Mouse (Mus musculus) midbrain, embryonic 11.5 days (tissue): Measurements from ENCODE around the gene Igsf8. TPM values are rescaled to one million over a fixed set of nuclear protein-coding genes. Genes with fewer than 3 reads are reported as not detected.

ENCODE experiments used
- ATAC-seq: fragments of 200-750 bp; cut with Nextera tagmentation; 2 replicates; pipeline ENCODE4 v1.8.0; 2017; ENCODE audit warnings: moderate TSS enrichment, moderate library complexity; ENCODE audit not compliant: low FRiP score
- DNase-seq: peaks from one replicate; pipeline ENCODE4 v3.0.0; 2015; ENCODE audit warnings: low spot score; ENCODE audit errors: missing footprints
- H3K27ac ChIP-seq: fragments of 300-500 bp; sonication (generic); 2 replicates; pipeline ENCODE4 v1.5.1; 2014; ENCODE audit warnings: low read depth, low read length
- H3K27me3 ChIP-seq: fragments of 300-500 bp; sonication (generic); 2 replicates; pipeline ENCODE4 v1.6.1; 2014; ENCODE audit warnings: mild to moderate bottlenecking, low read length, moderate library complexity, mixed read lengths; ENCODE audit not compliant: control insufficient read depth, insufficient read depth
- H3K36me3 ChIP-seq: fragments of 300-500 bp; sonication (generic); 2 replicates; pipeline ENCODE4 v1.6.1; 2014; ENCODE audit warnings: mild to moderate bottlenecking, low read length, moderate library complexity, mixed read lengths; ENCODE audit not compliant: control insufficient read depth, insufficient read depth
- H3K4me1 ChIP-seq: fragments of 300-500 bp; sonication (generic); 2 replicates; pipeline ENCODE4 v1.6.1; 2014; ENCODE audit warnings: low read length; ENCODE audit not compliant: control insufficient read depth, insufficient read depth
- H3K4me2 ChIP-seq: fragments of 300-500 bp; sonication (generic); 2 replicates; pipeline ENCODE4 v1.6.1; 2014; ENCODE audit warnings: mild to moderate bottlenecking, moderate library complexity
- H3K4me3 ChIP-seq: fragments of 300-500 bp; sonication (generic); 2 replicates; pipeline ENCODE4 v1.5.1; 2014; ENCODE audit warnings: low read depth, low read length
- H3K9ac ChIP-seq: fragments of 300-500 bp; sonication (generic); 2 replicates; pipeline ENCODE4 v1.6.1; 2014; ENCODE audit warnings: low read length
- H3K9me3 ChIP-seq: fragments of 300-500 bp; sonication (generic); 2 replicates; pipeline ENCODE4 v1.6.1; 2016; ENCODE audit warnings: low read length; ENCODE audit not compliant: control insufficient read depth
- WGBS: fragments of 180-500 bp; shearing (Covaris S2); extraction: QIAGEN DNeasy Blood & Tissue Kit; methylation state at CpG from one replicate; pipeline ENCODE4 v1.1.7; 2014; 5-methylcytosine and 5-hydroxymethylcytosine counted together
- polyA plus RNA-seq: library from polyadenylated mRNA; unstranded; fragments of >200 nt; fragmentation: Nextera tagmentation; extraction: Ambion mirVana; gene quantifications from 2 replicates; pipeline ENCODE4 v1.2.1, GENCODE M21; 2014

Gene Igsf8
- polyA plus RNA-seq, 1 experiment from 2014 or later, result 55.1 TPM

DNA sequence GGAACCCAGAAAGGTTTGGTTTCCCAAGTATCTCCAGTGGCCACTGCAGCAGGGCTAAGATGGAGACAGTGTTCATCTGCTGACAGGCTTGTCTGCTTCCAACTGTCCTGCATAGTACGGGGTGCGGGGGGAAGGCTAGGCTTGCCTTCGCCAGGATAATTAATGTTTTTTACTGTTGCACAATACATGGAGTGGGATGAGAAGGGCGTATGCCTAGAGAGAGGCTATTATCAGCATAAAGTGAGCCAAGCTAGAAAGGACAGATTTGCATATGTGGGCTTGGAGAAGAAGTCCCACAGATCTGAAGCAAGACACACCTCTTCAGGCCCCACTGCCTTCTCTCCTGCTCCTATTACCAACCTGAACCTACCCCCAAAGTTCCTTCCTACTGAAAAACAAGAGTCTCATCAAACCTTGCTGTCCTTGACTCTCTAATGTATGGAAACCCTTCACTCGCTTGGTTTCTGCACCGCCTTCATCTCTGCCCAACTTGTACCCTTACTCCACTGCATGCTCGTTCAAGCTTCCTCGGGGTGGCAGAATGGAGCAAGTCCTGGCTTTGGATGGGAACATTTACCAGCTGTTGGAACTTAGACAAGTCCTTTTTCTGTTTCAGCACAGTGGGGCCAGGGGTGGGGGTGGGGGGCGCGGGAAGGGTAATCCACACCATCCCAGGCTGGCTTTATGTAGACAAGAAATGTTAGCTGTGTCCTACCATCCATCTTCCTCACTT, 20.2 kb downstream of the Igsf8 start:
- 90% methylated on average over 10 of the region's 10 CpGs for WGBS
- Histone ChIP-seq H3K4me1 (no peaks in the 10 kb centered on the region), H3K36me3 (no peaks in the 10 kb centered on the region), H3K9ac (no peak overlapping the region), H3K4me3 (no peak overlapping the region), H3K27me3 (no peaks in the 10 kb centered on the region), H3K4me2 (no peak overlapping the region), H3K9me3 (no peaks in the 10 kb centered on the region), H3K27ac (no peak overlapping the region)
- ATAC-seq (no peak), DNase-seq (no peak)

GRCm38 (mm10) chr1:172283073-172283472, 21.6 kb downstream of the Igsf8 start:
- Histone ChIP-seq H3K4me1 (no peaks in the 10 kb centered on the region), H3K4me2 (no peak overlapping the region), H3K9ac (no peak overlapping the region), H3K27me3 (no peaks in the 10 kb centered on the region), H3K9me3 (no peaks in the 10 kb centered on the region), H3K27ac (no peak overlapping the region), H3K36me3 (no peaks in the 10 kb centered on the region), H3K4me3 (no peak overlapping the region)
- WGBS, result 92% methylated on average over 6 of the region's 6 CpGs
- DNase-seq (no peak), ATAC-seq (no peak)

GRCm38 (mm10) chr1:172284221-172284620, 22.8 kb downstream of the Igsf8 start:
- no peaks in the 10 kb centered on the region for H3K4me1 ChIP-seq
- H3K4me3 ChIP-seq, result no peak overlapping the region
- H3K4me2 ChIP-seq, result no peak overlapping the region
- 89% methylated on average over 14 of the region's 14 CpGs for WGBS
- no peak for DNase-seq
- no peaks in the 10 kb centered on the region for H3K27me3 ChIP-seq
- H3K36me3 ChIP-seq, result no peaks in the 10 kb centered on the region
- no peak for ATAC-seq
- no peak overlapping the region for H3K9ac ChIP-seq
- no peaks in the 10 kb centered on the region for H3K9me3 ChIP-seq
- no peak overlapping the region for H3K27ac ChIP-seq

GRCm38 (mm10) chr1:172286740-172287139, 25.3 kb downstream of the Igsf8 start:
- ATAC-seq (no peak), DNase-seq (no peak)
- Histone ChIP-seq H3K4me3 (no peak overlapping the region), H3K9ac (no peak overlapping the region), H3K27me3 (no peaks in the 10 kb centered on the region), H3K4me1 (no peaks in the 10 kb centered on the region), H3K36me3 (no peaks in the 10 kb centered on the region), H3K4me2 (no peak overlapping the region), H3K27ac (no peak overlapping the region), H3K9me3 (no peaks in the 10 kb centered on the region)
- 85% methylated on average over 5 of the region's 5 CpGs for WGBS

DNA sequence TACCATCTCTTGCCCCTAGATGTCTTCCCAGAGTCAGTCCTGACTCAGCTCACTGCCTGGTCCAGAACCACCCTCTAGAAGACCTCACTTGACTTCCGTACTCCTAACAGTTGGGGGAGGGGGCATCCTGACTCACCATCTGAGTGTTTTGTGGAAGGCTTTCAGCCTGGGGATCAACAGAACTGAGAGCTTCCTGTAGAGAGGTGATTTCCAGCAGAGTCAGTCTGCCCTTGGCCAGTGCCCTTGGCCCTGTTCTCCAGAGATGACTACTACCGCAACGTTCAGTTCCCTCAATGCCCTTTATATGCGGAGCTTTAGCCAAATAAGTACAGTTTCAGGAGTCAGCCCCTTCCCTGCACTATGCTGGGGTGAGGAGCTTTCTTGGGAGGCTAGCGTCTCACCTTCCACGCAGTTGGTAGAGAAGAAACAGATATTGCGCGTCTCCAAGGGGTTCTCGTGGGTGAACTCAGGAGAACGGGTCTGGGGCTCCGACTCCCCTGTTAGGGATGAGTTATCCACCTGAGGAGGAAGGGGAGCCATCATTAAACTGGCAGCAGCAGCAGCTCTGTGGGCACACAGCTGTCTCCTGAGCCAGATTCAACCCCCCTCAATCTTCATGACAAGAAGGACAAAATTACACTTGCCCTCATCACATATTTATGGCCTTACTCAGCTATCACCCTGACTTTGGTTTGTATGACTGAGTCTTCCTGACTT, 27.6 kb downstream of the Igsf8 start:
- H3K9me3 ChIP-seq, result no peaks in the 10 kb centered on the region
- H3K27ac ChIP-seq, result no peak overlapping the region
- no peak overlapping the region for H3K9ac ChIP-seq
- no peaks in the 10 kb centered on the region for H3K4me1 ChIP-seq
- no peak overlapping the region for H3K4me3 ChIP-seq
- no peak overlapping the region for H3K4me2 ChIP-seq
- 92% methylated on average over 11 of the region's 11 CpGs for WGBS
- DNase-seq, result no peak
- no peak for ATAC-seq
- no peaks in the 10 kb centered on the region for H3K27me3 ChIP-seq
- H3K36me3 ChIP-seq, result no peaks in the 10 kb centered on the region

DNA sequence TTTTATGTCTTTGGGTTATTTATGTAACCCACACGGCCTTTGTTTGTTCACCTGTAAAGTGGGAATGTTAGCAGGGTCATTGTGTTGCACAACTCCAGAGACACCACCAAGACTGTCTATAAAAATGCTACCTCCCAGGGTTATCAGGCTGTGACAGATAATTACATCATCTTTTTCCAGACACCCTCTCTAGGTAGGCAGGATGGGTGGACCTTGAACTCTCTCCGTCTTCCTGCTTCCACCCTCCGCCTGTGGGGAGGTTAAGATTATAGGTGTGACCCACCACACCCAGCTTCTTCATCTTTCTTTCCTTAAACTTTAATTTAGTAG, 28.1 kb downstream of the Igsf8 start:
- WGBS, result 93% methylated on average over 3 of the region's 3 CpGs
- H3K36me3 ChIP-seq, result no peaks in the 10 kb centered on the region
- no peak overlapping the region for H3K4me2 ChIP-seq
- H3K27me3 ChIP-seq, result no peaks in the 10 kb centered on the region
- H3K4me1 ChIP-seq, result no peaks in the 10 kb centered on the region
- H3K4me3 ChIP-seq, result no peak overlapping the region
- ATAC-seq (no peak), DNase-seq (no peak)
- no peaks in the 10 kb centered on the region for H3K9me3 ChIP-seq
- H3K27ac ChIP-seq, result no peak overlapping the region
- H3K9ac ChIP-seq, result no peak overlapping the region

- no peak for ATAC-seq
- Histone ChIP-seq H3K4me3 (no peak overlapping the region), H3K4me1 (peaks cover 3% of the 10 kb centered on the region), H3K9ac (no peak overlapping the region), H3K9me3 (no peaks in the 10 kb centered on the region), H3K27ac (no peak overlapping the region), H3K27me3 (0 out of 2 replicates have a peak, but pooled peaks cover 2% of the 10 kb centered on the region), H3K4me2 (no peak overlapping the region), H3K36me3 (no peaks in the 10 kb centered on the region)
- no peak for DNase-seq
- WGBS, result 80% methylated on average over 2 of the region's 2 CpGs
These were observed 31.4 kb downstream of the Igsf8 start for GRCm38 (mm10) chr1:172292880-172293279.

- 86% methylated on average over 11 of the region's 11 CpGs for WGBS
- H3K36me3 ChIP-seq, result no peaks in the 10 kb centered on the region
- DNase-seq, result no peak
- ATAC-seq, result no peak
- H3K4me1 ChIP-seq, result peaks cover 7% of the 10 kb centered on the region
- no peak overlapping the region for H3K27ac ChIP-seq
- no peak overlapping the region for H3K9ac ChIP-seq
- H3K4me2 ChIP-seq, result no peak overlapping the region
- H3K4me3 ChIP-seq, result no peak overlapping the region
- H3K27me3 ChIP-seq, result 0 out of 2 replicates have a peak, but pooled peaks cover 2% of the 10 kb centered on the region
- H3K9me3 ChIP-seq, result no peaks in the 10 kb centered on the region
These were observed 32.0 kb downstream of the Igsf8 start for GRCm38 (mm10) chr1:172293449-172293848.

- Histone ChIP-seq H3K4me2 (no peak overlapping the region), H3K9me3 (no peaks in the 10 kb centered on the region), H3K4me1 (peaks cover 7% of the 10 kb centered on the region), H3K9ac (no peak overlapping the region), H3K36me3 (no peaks in the 10 kb centered on the region), H3K27ac (no peak overlapping the region), H3K4me3 (no peak overlapping the region), H3K27me3 (peaks cover 2% of the 10 kb centered on the region; the same call in 1 of the 2 replicates)
- DNase-seq (no peak), ATAC-seq (no peak)
- 58% methylated on average over 4 of the region's 4 CpGs for WGBS
These were observed 34.3 kb downstream of the Igsf8 start for GRCm38 (mm10) chr1:172295751-172296197.
